Mouse (Mus musculus) forebrain, embryonic 10.5 days (tissue): ENCODE results near the gene Ssrp1. TPM values are rescaled to one million over a fixed set of nuclear protein-coding genes. Genes with fewer than 3 reads are reported as not detected.
A peak's percentile ranks its signal among the peaks of the same experiment; 100 is the strongest.

Source experiments
- DNase-seq: peaks from one replicate; pipeline ENCODE4 v3.0.0-alpha.2; 2017; ENCODE audit warnings: low spot score; ENCODE audit errors: extremely low spot score
- H3K27ac ChIP-seq: fragments of 300-500 bp; sonication (generic); 2 replicates; pipeline ENCODE4 v1.5.1; 2016; ENCODE audit warnings: mild to moderate bottlenecking
- H3K27me3 ChIP-seq: fragments of 300-500 bp; sonication (generic); 2 replicates; pipeline ENCODE4 v1.6.1; 2016; ENCODE audit warnings: mild to moderate bottlenecking; ENCODE audit not compliant: poor library complexity, severe bottlenecking
- H3K36me3 ChIP-seq: fragments of 300-500 bp; sonication (generic); replicated peaks from 2 replicates; pipeline ENCODE4 v1.6.1; 2016; ENCODE audit warnings: mild to moderate bottlenecking, moderate library complexity
- H3K4me1 ChIP-seq: fragments of 300-500 bp; sonication (generic); 2 replicates; pipeline ENCODE4 v1.6.1; 2016
- H3K4me3 ChIP-seq: fragments of 300-500 bp; sonication (generic); 2 replicates; pipeline ENCODE4 v1.5.1; 2016; ENCODE audit warnings: mild to moderate bottlenecking, moderate library complexity
- H3K9me3 ChIP-seq: fragments of 300-500 bp; sonication (generic); 2 replicates; pipeline ENCODE4 v1.6.1; 2016; ENCODE audit warnings: mild to moderate bottlenecking, moderate library complexity
- WGBS: fragments of 180-500 bp; shearing (Covaris S2); methylation state at CpG from one replicate; pipeline ENCODE4 v1.1.7; 2016; 5-methylcytosine and 5-hydroxymethylcytosine counted together
- polyA plus RNA-seq: library from polyadenylated mRNA; unstranded; fragments of >200 nt; fragmentation: Nextera tagmentation; extraction: Ambion mirVana; gene quantifications from 2 replicates; pipeline ENCODE4 v1.2.1, GENCODE M21; 2016

Gene Ssrp1
- polyA plus RNA-seq, result 433 and 446 TPM in 2 replicates

DNA sequence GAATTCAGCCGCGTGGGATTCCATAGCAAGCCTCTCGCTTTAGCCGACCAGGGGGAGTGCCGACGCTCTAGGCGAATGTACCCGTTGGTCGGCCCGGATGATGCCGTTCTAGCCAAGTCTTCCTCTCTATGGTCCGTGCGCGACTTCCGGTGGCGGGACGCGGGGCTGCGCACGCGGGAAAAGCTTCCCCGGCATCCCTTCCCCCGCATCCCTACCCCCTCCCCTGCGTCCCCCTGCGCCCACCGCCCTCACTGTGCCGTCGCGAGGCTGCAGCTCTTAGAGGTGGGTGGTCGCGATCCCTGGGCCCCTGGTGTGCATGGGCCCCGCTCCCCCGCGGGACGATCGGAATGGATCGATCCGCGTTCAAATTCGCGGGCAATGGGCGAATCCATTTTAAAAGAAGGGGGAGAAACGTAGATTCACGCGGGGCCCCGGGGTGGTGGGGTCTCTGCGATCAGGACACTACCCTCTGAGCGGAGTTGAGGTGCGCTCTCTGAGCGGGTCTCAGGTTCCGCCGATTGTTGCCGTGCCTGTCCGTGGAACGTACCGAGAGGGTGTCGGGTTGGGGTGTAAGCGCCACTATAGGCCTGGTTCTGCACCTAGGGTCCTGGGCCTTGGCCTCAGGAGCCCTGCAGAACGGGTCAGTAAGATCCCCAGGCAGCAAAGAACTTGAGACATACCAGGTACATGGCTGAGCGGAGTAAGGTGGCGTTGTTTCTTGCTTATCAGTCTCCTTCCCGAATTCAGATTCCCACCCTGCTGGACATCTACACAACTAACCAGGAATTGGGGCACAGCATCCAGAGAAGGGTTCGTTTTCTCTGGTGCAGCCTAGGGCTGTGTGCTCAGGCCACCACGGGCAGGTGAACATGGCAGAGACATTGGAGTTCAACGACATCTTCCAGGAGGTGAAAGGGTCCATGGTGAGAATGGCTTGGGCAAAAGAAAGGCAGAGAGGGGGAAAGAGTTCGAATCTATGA, at the start of gene Ssrp1, which contains the start of gene P2rx3:
Ssrp1 (plus strand) TSS at position 188 of the 980 bp plus-strand sequence.
P2rx3 (minus strand) TSS at position 416 of the 980 bp plus-strand sequence.
- 1% methylated on average over 66 of the region's 66 CpGs for WGBS
- Histone ChIP-seq H3K4me1 (peaks cover 27% of the 10 kb centered on the region), H3K9me3 (no peaks in the 10 kb centered on the region), H3K36me3 (peaks cover 38% of the 10 kb centered on the region), H3K27me3 (no peaks in the 10 kb centered on the region), H3K27ac (peak within 1 kb of the TSS; percentile 97), H3K4me3 (peak within 1 kb of the TSS; percentile 87)
- peak; percentile 93 for DNase-seq

DNA sequence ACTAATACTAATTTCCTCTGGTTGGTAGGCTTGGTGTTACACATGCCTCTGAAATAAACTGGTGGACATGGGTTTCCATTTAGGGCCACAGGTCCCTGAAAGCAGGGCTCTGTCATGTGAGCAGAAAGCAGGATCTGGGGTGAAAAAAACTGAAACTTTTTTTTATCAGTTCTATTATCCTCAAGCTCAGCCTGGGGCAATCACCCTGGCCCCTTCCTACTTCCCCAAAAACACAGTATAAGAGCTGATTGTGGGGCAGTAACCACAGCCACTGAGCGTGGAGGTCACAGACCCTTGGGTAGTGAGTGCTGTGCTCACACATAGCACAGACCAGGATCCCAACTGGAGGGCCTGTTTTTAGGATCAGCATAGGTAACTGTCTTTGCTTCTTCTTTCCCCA, 49.1 kb upstream of the Ssrp1 start, which contains the start of gene Prg3:
Prg3 (plus strand) TSS at position 286 of the 400 bp plus-strand sequence.
- Histone ChIP-seq H3K9me3 (no peaks in the 10 kb centered on the region), H3K27me3 (no peaks in the 10 kb centered on the region), H3K27ac (no peak within 1 kb of the TSS), H3K4me3 (no peak within 1 kb of the TSS), H3K4me1 (no peaks in the 10 kb centered on the region), H3K36me3 (no peaks in the 10 kb centered on the region)
- WGBS, result 69% methylated on average over 1 of the region's 1 CpGs
- no peak for DNase-seq

DNA sequence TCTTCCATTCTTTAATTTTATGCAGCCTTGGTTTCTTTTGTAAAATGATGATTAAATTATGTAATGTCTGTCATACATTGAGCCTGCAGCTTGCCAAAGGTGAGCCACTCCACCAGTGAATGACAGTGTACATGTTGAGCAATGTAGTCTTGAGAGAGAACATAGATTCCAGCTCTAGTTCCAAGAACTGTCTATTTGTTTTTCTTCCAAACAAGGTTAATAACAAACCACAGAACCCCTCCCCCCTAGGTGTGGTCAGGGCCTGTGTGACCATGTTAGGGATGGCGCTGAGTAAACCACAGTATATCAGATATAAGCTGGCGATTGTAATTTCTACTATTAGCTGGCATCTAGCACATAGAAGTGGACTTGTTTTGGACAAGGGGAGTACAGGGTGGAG, 40.7 kb upstream of the Ssrp1 start:
- WGBS, result 89% methylated on average over 2 of the region's 2 CpGs
- Histone ChIP-seq H3K4me1 (0 out of 2 replicates have a peak, but pooled peaks cover 1% of the 10 kb centered on the region), H3K27me3 (no peaks in the 10 kb centered on the region), H3K36me3 (no peaks in the 10 kb centered on the region), H3K27ac (no peak overlapping the region), H3K4me3 (no peak overlapping the region), H3K9me3 (no peaks in the 10 kb centered on the region)
- DNase-seq, result no peak

DNA sequence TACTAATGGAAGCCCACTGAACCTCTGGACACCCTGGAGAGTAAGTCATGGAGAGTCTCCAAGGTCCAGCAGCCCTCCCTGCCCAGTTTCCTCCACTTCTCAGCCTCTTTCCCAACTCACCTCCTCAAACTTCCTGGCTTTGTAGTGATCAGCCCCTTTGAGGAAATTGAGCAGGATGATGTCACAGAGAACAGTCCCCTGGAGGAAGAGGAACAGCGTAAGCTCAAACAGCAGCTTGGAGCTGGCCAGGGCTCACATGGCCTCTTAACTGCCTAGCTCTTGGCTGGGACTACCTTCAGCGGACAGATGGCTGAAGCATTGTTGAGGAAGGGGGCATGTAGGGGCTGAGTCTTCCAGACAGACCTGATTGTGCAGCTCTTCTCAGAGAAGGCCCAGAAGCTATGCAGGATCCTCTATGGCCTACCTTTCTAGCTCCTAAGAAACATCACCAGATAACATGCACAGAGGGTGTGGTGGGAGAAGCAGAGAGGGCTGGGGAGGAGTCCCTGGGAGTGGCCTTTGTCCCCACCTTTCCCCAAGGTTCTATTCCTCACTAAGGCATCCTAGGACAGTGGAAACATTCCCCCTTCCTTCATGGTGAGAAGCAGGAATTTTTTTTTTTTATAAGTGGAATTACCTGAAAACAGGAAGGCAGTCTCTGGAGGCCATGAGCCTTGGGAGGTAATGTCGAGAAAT, 37.4 kb upstream of the Ssrp1 start:
- DNase-seq, result no peak
- no peaks in the 10 kb centered on the region for H3K9me3 ChIP-seq
- no peak overlapping the region for H3K4me3 ChIP-seq
- H3K4me1 ChIP-seq, result peaks cover 18% of the 10 kb centered on the region
- H3K27ac ChIP-seq, result no peak overlapping the region
- 81% methylated on average over 3 of the region's 3 CpGs for WGBS
- no peaks in the 10 kb centered on the region for H3K36me3 ChIP-seq
- no peaks in the 10 kb centered on the region for H3K27me3 ChIP-seq

- Histone ChIP-seq H3K4me1 (peaks cover 18% of the 10 kb centered on the region), H3K27ac (no peak overlapping the region), H3K4me3 (no peak overlapping the region), H3K36me3 (no peaks in the 10 kb centered on the region), H3K9me3 (no peaks in the 10 kb centered on the region), H3K27me3 (no peaks in the 10 kb centered on the region)
- WGBS, result 80% methylated on average over 13 of the region's 13 CpGs
- no peak for DNase-seq
Observed at GRCm38 (mm10) chr2:85001497-85001896, 35.5 kb upstream of the Ssrp1 start.

DNA sequence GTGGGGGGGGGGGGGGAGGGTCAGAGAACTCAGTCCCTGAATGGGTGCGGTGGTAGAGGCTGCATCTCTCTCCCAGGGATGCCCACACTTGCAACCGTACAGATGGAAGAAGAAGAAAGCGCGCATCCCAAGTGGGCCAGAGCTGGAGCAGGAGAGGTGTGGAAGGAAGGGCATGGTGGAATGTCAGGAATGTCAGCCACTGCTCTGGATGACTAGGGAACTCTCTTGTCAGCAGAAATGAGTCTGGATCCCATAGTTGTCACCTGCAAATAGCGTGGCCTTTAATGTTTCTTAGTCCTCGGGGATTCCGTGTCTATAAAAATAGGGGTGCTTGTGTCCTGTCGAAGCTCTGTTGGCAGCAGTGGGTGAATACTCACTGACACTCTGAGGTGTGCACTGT, 34.5 kb upstream of the Ssrp1 start:
- WGBS, result 86% methylated on average over 8 of the region's 8 CpGs
- no peaks in the 10 kb centered on the region for H3K27me3 ChIP-seq
- H3K4me1 ChIP-seq, result peaks cover 18% of the 10 kb centered on the region
- no peak for DNase-seq
- no peak overlapping the region for H3K4me3 ChIP-seq
- H3K27ac ChIP-seq, result no peak overlapping the region
- no peaks in the 10 kb centered on the region for H3K36me3 ChIP-seq
- no peaks in the 10 kb centered on the region for H3K9me3 ChIP-seq

DNA sequence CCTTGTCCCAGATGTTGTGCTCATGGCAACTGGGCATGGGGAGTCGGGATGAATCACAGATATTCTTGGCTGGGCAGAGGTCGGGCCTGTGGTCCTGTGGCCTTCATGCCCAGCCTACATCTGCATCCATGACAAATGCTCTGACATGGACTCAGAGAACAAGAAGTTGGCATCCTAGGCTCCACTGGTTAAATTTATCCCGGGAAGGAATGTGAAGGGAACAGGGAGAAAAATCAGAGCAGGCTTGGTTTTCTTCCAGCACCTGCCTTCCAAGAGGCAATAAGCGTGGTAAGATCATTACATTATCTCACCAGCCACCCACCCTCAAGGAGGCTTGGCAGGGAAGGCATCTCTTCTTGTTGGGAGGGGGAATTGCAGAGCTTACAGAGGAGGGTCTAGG, 32.7 kb upstream of the Ssrp1 start:
- H3K27me3 ChIP-seq, result no peaks in the 10 kb centered on the region
- WGBS, result 83% methylated on average over 4 of the region's 4 CpGs
- DNase-seq, result no peak
- no peaks in the 10 kb centered on the region for H3K36me3 ChIP-seq
- no peaks in the 10 kb centered on the region for H3K9me3 ChIP-seq
- no peak overlapping the region for H3K27ac ChIP-seq
- peaks cover 18% of the 10 kb centered on the region for H3K4me1 ChIP-seq
- no peak overlapping the region for H3K4me3 ChIP-seq

DNA sequence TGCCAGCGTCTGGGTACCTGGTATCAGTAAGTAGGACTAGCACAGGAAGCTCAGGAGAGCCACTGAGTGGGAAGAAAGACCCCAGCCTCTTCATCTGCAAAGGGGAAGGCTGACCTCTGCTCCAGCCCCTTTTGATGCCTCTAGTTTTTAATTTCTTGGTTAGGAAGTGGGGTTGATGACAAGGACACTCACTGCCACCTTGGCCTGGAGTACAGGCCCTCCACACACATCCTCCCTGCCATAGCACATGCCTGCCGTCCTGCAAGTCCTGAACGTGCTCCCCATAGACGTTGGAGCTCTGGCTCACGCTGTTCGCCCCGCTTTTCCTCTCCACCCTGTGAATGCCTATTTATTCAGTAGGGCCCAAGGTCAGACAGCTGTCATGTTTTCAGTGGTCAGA, 30.4 kb upstream of the Ssrp1 start:
- H3K4me3 ChIP-seq, result no peak overlapping the region
- no peaks in the 10 kb centered on the region for H3K9me3 ChIP-seq
- no peaks in the 10 kb centered on the region for H3K27me3 ChIP-seq
- DNase-seq, result no peak
- no peak overlapping the region for H3K27ac ChIP-seq
- WGBS, result 87% methylated on average over 7 of the region's 7 CpGs
- peaks cover 15% of the 10 kb centered on the region for H3K4me1 ChIP-seq
- H3K36me3 ChIP-seq, result no peaks in the 10 kb centered on the region

GRCm38 (mm10) chr2:85007729-85008128, 29.3 kb upstream of the Ssrp1 start:
- no peak for DNase-seq
- H3K4me3 ChIP-seq, result no peak overlapping the region
- no peaks in the 10 kb centered on the region for H3K27me3 ChIP-seq
- 0 out of 2 replicates have a peak, but pooled peaks cover 6% of the 10 kb centered on the region for H3K4me1 ChIP-seq
- H3K9me3 ChIP-seq, result no peaks in the 10 kb centered on the region
- H3K36me3 ChIP-seq, result no peaks in the 10 kb centered on the region
- 26% methylated on average over 4 of the region's 4 CpGs for WGBS
- H3K27ac ChIP-seq, result no peak overlapping the region

DNA sequence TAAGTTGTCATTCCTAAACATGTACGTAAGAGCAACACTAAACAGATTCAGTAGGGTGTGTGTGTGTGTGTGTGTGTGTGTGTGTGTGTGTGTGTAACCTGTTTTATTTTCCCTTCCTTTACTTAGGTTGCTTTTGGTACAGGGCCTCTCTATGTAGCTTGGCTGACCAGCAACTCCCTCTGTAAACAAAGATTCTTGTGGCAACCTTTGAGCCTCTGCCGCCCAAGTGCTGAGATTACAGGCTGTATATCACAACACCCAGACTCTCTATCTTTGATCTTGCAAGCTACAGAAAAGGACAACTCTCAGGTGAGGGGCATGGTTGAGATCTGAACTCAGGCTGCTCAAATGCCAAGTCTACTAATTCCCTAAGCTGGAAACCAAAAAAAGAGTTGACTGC, 27.8 kb upstream of the Ssrp1 start:
- 88% methylated on average over 2 of the region's 2 CpGs for WGBS

DNA sequence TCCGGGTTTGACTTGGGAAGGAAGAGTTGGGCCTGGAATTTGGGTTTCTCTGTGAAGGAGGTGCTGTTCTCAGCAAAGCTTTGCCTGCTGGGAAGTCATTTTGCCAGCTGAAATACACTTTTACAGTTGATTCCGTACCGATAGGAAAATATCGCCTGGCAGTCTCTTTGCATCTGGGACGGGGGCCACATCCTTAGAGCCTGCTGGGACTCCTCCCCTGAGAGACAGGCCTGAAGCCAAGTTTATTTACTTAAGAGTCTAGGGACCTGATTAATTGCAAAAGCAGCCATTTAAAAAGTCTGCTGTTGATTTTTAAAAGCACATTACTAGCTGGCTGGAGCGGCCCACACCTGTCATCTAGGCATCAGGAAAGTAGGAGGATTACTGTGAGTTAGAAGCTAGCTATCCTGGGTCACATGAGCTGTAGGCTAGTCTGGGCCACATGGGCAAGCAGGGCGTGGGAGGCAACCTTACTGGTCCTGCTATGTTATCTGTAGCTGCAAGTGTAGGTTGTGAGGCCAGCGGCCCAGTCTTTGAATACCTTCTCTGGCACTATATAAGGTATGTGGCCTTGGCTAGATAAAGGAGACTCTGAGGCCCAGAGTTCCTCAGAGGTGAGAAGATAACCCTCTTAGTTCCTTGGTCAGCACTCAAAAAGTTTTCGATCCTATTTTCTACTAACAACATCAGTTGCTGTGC, 25.0 kb upstream of the Ssrp1 start:
- Histone ChIP-seq H3K27me3 (no peaks in the 10 kb centered on the region), H3K27ac (0 out of 2 replicates have a peak overlapping the region, but pooled peaks have one; percentile 51), H3K4me3 (no peak overlapping the region), H3K4me1 (no peaks in the 10 kb centered on the region), H3K9me3 (no peaks in the 10 kb centered on the region), H3K36me3 (no peaks in the 10 kb centered on the region)
- 89% methylated on average over 9 of the region's 9 CpGs for WGBS
- DNase-seq, result no peak

More for the DNA sequence above, 27.8 kb upstream of the Ssrp1 start:
- H3K27ac ChIP-seq, result no peak overlapping the region
- H3K36me3 ChIP-seq, result no peaks in the 10 kb centered on the region
- H3K9me3 ChIP-seq, result no peaks in the 10 kb centered on the region
- no peak overlapping the region for H3K4me3 ChIP-seq
- H3K27me3 ChIP-seq, result no peaks in the 10 kb centered on the region
- no peaks in the 10 kb centered on the region for H3K4me1 ChIP-seq
- DNase-seq, result no peak

- no peak for DNase-seq
- no peaks in the 10 kb centered on the region for H3K9me3 ChIP-seq
- no peaks in the 10 kb centered on the region for H3K36me3 ChIP-seq
- H3K4me1 ChIP-seq, result no peaks in the 10 kb centered on the region
- no peak overlapping the region for H3K27ac ChIP-seq
- WGBS, result 88% methylated on average over 14 of the region's 14 CpGs
- no peak overlapping the region for H3K4me3 ChIP-seq
- no peaks in the 10 kb centered on the region for H3K27me3 ChIP-seq
Observed at GRCm38 (mm10) chr2:85012679-85013078, 24.4 kb upstream of the Ssrp1 start.
